Comparison of ENCODE assay signal across 29 mouse cellular contexts in genomic region chr7:4437721-4438120, GRCm38 (mm10). TPM values are rescaled to one million over a fixed set of nuclear protein-coding genes. Genes with fewer than 3 reads are reported as not detected.
"Had no signal": no experiment of that assay in that cellular context is flagged by ENCODE, and none has a peak within 500 bp of the region (broad histone marks: within the 10 kb centered on the region; RNA-seq: fewer than 3 reads in every experiment).

No protein-coding gene starts in this region.

- H3K4me2 ChIP-seq: intestine, embryonic 15.5 days; kidney, embryonic 15.5 days; limb, embryonic 13.5 days; lung, embryonic 14.5 days; midbrain, embryonic 12.5 days; midbrain, embryonic 15.5 days; neural tube, embryonic 12.5 days; neural tube, embryonic 15.5 days had no signal

- H3K4me1 ChIP-seq: intestine, embryonic 15.5 days; kidney, embryonic 15.5 days; limb, embryonic 10.5 days; limb, embryonic 13.5 days; midbrain, embryonic 12.5 days; midbrain, embryonic 15.5 days; neural tube, embryonic 12.5 days; neural tube, embryonic 15.5 days had no signal

- DNase-seq: kidney, adult 11 months; kidney, adult 8-10 months; kidney, postnatal 14 days; layer of hippocampus, adult 9-11 months; liver; liver, postnatal 0 days; lung, embryonic 14.5 days; right cerebral cortex, adult 18-20 months; right cerebral cortex, postnatal 14 days; right cerebral cortex, postnatal 4 days; thymus, adult 18-20 months; thymus, postnatal 25 days had no signal

- H3K9ac ChIP-seq: intestine, embryonic 15.5 days; kidney, embryonic 15.5 days; limb, embryonic 13.5 days; liver, embryonic 14.5 days; liver, postnatal 0 days; lung, embryonic 14.5 days; midbrain, embryonic 12.5 days; midbrain, embryonic 15.5 days; neural tube, embryonic 12.5 days; neural tube, embryonic 15.5 days had no signal

- H3K27ac ChIP-seq: intestine, embryonic 15.5 days; kidney, embryonic 15.5 days; layer of hippocampus, adult 2 months; limb, embryonic 10.5 days; limb, embryonic 13.5 days; liver, embryonic 14.5 days; macrophage; midbrain, embryonic 12.5 days; midbrain, embryonic 15.5 days; neural tube, embryonic 12.5 days; neural tube, embryonic 15.5 days; stomach, postnatal 0 days had no signal

- ATAC-seq: intestine, embryonic 15.5 days; liver, postnatal 0 days; lung, postnatal 0 days; midbrain, embryonic 15.5 days had no signal

- H3K9me3 ChIP-seq: intestine, embryonic 15.5 days; kidney, embryonic 15.5 days; limb, embryonic 10.5 days; limb, embryonic 13.5 days; midbrain, embryonic 12.5 days; midbrain, embryonic 15.5 days; neural tube, embryonic 12.5 days; neural tube, embryonic 15.5 days had no signal

- H3K27me3 ChIP-seq: intestine, embryonic 15.5 days; kidney, embryonic 15.5 days; limb, embryonic 13.5 days; midbrain, embryonic 12.5 days; midbrain, embryonic 15.5 days; neural tube, embryonic 12.5 days; neural tube, embryonic 15.5 days had no signal

- H3K4me3 ChIP-seq: intestine, embryonic 15.5 days; kidney, embryonic 15.5 days; layer of hippocampus, adult 2 months; limb, embryonic 10.5 days; limb, embryonic 13.5 days; midbrain, embryonic 12.5 days; midbrain, embryonic 15.5 days; neural tube, embryonic 12.5 days; neural tube, embryonic 15.5 days had no signal

RNA-seq across cellular contexts. Expression of gene Gp6, which starts 40.2 kb away (rescaled TPM):
- total RNA-seq: layer of hippocampus, adult 2 months; layer of hippocampus, postnatal 25 days; left cerebral cortex, adult 18-20 months; left cerebral cortex, postnatal 25 days had no signal
- polyA plus RNA-seq: kidney, embryonic 15.5 days; large intestine, adult 2 months; midbrain, embryonic 15.5 days; neural tube, embryonic 15.5 days had no signal
